Mouse (Mus musculus) adipocyte (in vitro differentiated cells): ENCODE measurements around the gene Cse1l.
A peak's percentile ranks its signal among the peaks of the same experiment; 100 is the strongest.

ENCODE experiments used
- DNase-seq: peaks from one replicate; pipeline ENCODE4 v3.0.0-alpha.2; 2016; ENCODE audit warnings: low spot score

Gene Cse1l

GRCm38 (mm10) chr2:166905711-166906522 lies at the start of gene Cse1l:
TSS of gene Cse1l (plus strand) at chr2:166906040.
- peak; percentile 98 for DNase-seq

GRCm38 (mm10) chr2:166856366-166856765 lies 49.5 kb upstream of the Cse1l start:
- no peak for DNase-seq

- no peak for DNase-seq
Measured at GRCm38 (mm10) chr2:166857118-166857517, 48.7 kb upstream of the Cse1l start.

GRCm38 (mm10) chr2:166859214-166859613 lies 46.6 kb upstream of the Cse1l start:
- DNase-seq = peak; percentile 22

GRCm38 (mm10) chr2:166862505-166862904 lies 43.3 kb upstream of the Cse1l start:
- DNase-seq = no peak

GRCm38 (mm10) chr2:166865476-166865875 lies 40.4 kb upstream of the Cse1l start:
- DNase-seq = no peak

- DNase-seq = no peak
Measured at GRCm38 (mm10) chr2:166870271-166870865, 35.5 kb upstream of the Cse1l start.

GRCm38 (mm10) chr2:166870899-166871298 lies 34.9 kb upstream of the Cse1l start:
- no peak for DNase-seq

GRCm38 (mm10) chr2:166874675-166875280 lies 31.1 kb upstream of the Cse1l start:
- DNase-seq = no peak

GRCm38 (mm10) chr2:166875561-166875960 lies 30.3 kb upstream of the Cse1l start:
- no peak for DNase-seq

GRCm38 (mm10) chr2:166876331-166876730 lies 29.5 kb upstream of the Cse1l start:
- no peak for DNase-seq

GRCm38 (mm10) chr2:166885066-166885465 lies 20.8 kb upstream of the Cse1l start:
- DNase-seq = no peak

- DNase-seq = no peak
Measured at GRCm38 (mm10) chr2:166885619-166886018, 20.2 kb upstream of the Cse1l start.

GRCm38 (mm10) chr2:166886231-166886630 lies 19.6 kb upstream of the Cse1l start:
- no peak for DNase-seq

GRCm38 (mm10) chr2:166887816-166888215 lies 18.0 kb upstream of the Cse1l start:
- no peak for DNase-seq

GRCm38 (mm10) chr2:166891366-166891880 lies 14.4 kb upstream of the Cse1l start:
- no peak for DNase-seq

GRCm38 (mm10) chr2:166892158-166892680 lies 13.6 kb upstream of the Cse1l start:
- DNase-seq = no peak

GRCm38 (mm10) chr2:166893036-166893435 lies 12.8 kb upstream of the Cse1l start:
- no peak for DNase-seq

GRCm38 (mm10) chr2:166896368-166896767 lies 9.5 kb upstream of the Cse1l start:
- DNase-seq = no peak

- no peak for DNase-seq
Measured at GRCm38 (mm10) chr2:166896974-166897373, 8.9 kb upstream of the Cse1l start.

- no peak for DNase-seq
Measured at GRCm38 (mm10) chr2:166899161-166899560, 6.7 kb upstream of the Cse1l start.

GRCm38 (mm10) chr2:166899746-166900145 lies 6.1 kb upstream of the Cse1l start:
- DNase-seq = no peak
